Mouse (Mus musculus): ENCODE measurements at regions not wholly inside any gene's neighbourhood (a gene's known extent, or its start where the extent isn't known, plus 50 kb on each side); places are given as distances from the start of the nearest gene placed in this dataset.

DNA sequence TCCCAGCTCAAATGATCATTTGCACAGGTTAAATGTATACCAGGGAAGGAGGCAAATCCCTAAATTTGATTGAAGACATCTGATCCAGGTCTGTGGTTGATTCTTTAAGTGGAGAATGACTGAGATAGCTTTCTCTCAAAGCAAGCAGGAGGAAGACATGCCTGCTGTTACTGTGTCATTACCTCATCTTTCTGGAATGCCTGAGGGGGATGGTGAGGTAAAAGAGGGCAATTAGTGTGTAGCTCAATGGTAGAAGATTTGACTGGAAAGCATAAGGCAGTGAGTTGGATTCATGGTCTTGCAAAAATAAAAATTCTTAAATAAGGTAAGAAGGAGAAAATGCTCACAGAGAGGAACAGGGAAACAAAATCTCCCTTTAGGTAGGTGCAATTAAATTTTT is 144.9 kb downstream of the Fam84b start:
- Histone ChIP-seq H3K4me1 (ENCODE audit: control insufficient read depth, insufficient read depth, low read length) (no peaks in the 10 kb centered on the region; the same call in 1 of the 2 replicates), H3K27ac (ENCODE audit: control insufficient read depth, insufficient read depth, low read depth, low read length, poor library complexity) (no peak overlapping the region), H3K4me3 (replicated peaks; ENCODE audit: control insufficient read depth, low read depth, low read length) (no peak overlapping the region)
- TF ChIP-seq POLR2A (IDR thresholded peaks at IDR 0.05; ENCODE audit: borderline replicate concordance, control insufficient read depth, low read depth, low read length), result no peak
- TF ChIP-seq CTCF (IDR thresholded peaks at IDR 0.05; ENCODE audit: control insufficient read depth, insufficient read depth, low read length), result no peak

DNA sequence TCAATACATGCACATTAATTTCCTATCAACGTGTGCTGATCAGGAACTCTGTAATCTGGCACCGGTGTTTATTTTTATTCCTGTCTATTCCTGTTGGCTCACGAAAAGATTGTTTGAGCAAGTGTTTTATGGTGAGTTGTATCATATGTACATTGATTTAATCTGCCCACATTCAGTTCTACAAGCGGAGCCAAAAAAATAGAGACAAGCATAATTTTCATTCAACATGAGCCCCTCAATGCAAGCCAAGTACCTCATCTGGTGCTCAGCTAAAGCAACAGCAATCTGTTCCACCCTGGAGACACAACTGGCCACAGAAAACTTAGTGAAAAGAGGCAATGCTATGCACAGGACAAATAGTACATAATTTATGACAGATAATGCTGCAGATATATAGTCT is 147.6 kb downstream of the Fam84b start:
- no peak overlapping the region for H3K4me3 ChIP-seq (replicated peaks; ENCODE audit: control insufficient read depth, low read depth, low read length)
- no peaks in the 10 kb centered on the region; the same call in 1 of the 2 replicates for H3K4me1 ChIP-seq (ENCODE audit: control insufficient read depth, insufficient read depth, low read length)
- TF ChIP-seq POLR2A (IDR thresholded peaks at IDR 0.05; ENCODE audit: borderline replicate concordance, control insufficient read depth, low read depth, low read length) (no peak), CTCF (IDR thresholded peaks at IDR 0.05; ENCODE audit: control insufficient read depth, insufficient read depth, low read length) (no peak)
- H3K27ac ChIP-seq (ENCODE audit: control insufficient read depth, insufficient read depth, low read depth, low read length, poor library complexity), result no peak overlapping the region
- WGBS, result 79% methylated on average over 4 of the region's 4 CpGs

GRCm38 (mm10) chr15:60701273-60701672 is 152.3 kb downstream of the Fam84b start:
- Histone ChIP-seq H3K4me3 (replicated peaks; ENCODE audit: control insufficient read depth, low read depth, low read length) (no peak overlapping the region), H3K4me1 (ENCODE audit: control insufficient read depth, insufficient read depth, low read length) (no peaks in the 10 kb centered on the region), H3K27ac (ENCODE audit: control insufficient read depth, insufficient read depth, low read depth, low read length, poor library complexity) (no peak overlapping the region)
- no peak for TF ChIP-seq POLR2A (IDR thresholded peaks at IDR 0.05; ENCODE audit: borderline replicate concordance, control insufficient read depth, low read depth, low read length)
- no peak for TF ChIP-seq CTCF (IDR thresholded peaks at IDR 0.05; ENCODE audit: control insufficient read depth, insufficient read depth, low read length)

- no peaks in the 10 kb centered on the region for H3K4me1 ChIP-seq (ENCODE audit: control insufficient read depth, insufficient read depth, low read length)
- no peak overlapping the region for H3K4me3 ChIP-seq (replicated peaks; ENCODE audit: control insufficient read depth, low read depth, low read length)
- WGBS, result 75% methylated on average over 3 of the region's 3 CpGs
- TF ChIP-seq CTCF (IDR thresholded peaks at IDR 0.05; ENCODE audit: control insufficient read depth, insufficient read depth, low read length), result no peak
- no peak for TF ChIP-seq POLR2A (IDR thresholded peaks at IDR 0.05; ENCODE audit: borderline replicate concordance, control insufficient read depth, low read depth, low read length)
- H3K27ac ChIP-seq (ENCODE audit: control insufficient read depth, insufficient read depth, low read depth, low read length, poor library complexity), result no peak overlapping the region
Measured at GRCm38 (mm10) chr15:60694746-60695145, 158.8 kb downstream of the Fam84b start.

DNA sequence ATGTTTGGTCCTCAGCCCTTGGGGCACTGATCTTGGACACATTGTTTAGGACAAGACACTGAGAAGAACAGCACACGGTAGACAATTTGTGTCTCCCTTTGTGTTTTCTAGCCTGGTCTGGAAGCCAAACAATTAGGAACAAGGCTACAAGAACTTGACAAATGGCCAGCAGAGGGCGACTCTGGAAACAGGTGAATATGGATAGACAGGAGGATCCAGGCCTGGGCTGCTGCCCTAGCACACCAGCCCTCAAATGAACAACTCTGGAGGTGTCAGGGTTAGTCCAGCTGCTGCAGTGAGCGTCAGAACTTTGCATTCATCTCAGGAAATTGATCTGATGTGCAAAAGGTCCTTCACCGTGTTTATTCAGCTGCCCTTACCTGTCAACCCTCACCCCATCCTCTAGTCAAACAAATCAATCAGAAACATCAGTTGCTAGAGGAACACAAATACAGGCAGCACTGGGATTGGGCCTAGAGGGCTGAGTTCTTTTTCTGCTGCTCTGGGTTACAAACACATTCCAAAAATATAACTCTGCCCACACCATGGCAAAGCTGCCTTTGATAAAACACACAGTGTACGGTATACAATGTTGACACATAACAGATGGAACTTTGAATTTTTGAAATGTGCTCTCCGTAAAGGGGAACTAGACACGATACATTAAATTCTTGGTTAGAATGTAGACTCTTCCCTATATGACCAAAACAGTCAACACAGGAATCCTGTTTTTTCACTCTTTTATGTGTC is 159.7 kb downstream of the Fam84b start:
- no peak overlapping the region for H3K27ac ChIP-seq (ENCODE audit: control insufficient read depth, insufficient read depth, low read depth, low read length, poor library complexity)
- H3K4me1 ChIP-seq (ENCODE audit: control insufficient read depth, insufficient read depth, low read length), result no peaks in the 10 kb centered on the region
- WGBS, result 65% methylated on average over 7 of the region's 7 CpGs
- no peak overlapping the region for H3K4me3 ChIP-seq (replicated peaks; ENCODE audit: control insufficient read depth, low read depth, low read length)
- no peak for TF ChIP-seq CTCF (IDR thresholded peaks at IDR 0.05; ENCODE audit: control insufficient read depth, insufficient read depth, low read length)
- no peak for TF ChIP-seq POLR2A (IDR thresholded peaks at IDR 0.05; ENCODE audit: borderline replicate concordance, control insufficient read depth, low read depth, low read length)

DNA sequence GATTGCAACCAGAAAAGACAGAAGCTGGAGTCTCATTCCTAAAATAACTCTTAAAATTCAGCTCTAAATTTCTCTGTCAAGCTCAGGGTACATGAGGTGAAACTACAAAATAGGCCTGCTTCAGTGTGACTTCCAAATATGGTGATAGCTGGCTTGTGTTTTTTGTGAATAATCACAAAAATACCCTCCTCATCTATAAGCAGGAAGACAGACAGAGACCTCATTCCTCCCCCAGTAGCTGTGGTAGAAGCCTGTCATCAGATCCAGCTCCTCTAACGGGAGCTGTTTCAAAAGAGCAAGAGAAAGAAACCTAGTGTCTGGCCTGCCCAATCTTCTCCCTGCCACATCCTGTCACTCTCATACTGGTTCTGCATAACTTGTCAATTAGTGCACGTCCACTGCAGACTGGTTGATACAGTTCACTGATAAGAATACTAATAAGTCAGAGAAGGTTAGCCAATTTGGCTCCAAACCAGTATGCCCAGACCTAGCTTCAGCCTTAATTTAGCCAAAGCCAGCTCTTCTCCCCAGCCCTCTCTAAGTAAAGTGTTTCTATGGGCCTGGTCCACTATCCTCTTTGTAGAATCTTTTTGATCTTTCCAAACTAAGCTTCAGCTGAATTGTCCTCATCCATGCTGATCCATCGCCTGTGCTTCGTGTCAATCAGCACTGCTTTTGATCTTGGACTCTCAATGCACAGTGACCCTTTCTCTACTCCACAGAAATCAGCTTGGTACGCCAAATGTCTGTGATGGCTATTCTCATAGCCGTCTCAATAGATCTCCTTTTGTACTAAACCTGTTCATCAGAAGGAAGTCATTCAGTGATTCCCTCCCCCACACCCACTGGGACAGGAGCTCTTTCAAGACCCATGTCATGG is 160.6 kb downstream of the Fam84b start:
- WGBS, result 65% methylated on average over 6 of the region's 6 CpGs
- H3K27ac ChIP-seq (ENCODE audit: control insufficient read depth, insufficient read depth, low read depth, low read length, poor library complexity), result no peak overlapping the region
- TF ChIP-seq POLR2A (IDR thresholded peaks at IDR 0.05; ENCODE audit: borderline replicate concordance, control insufficient read depth, low read depth, low read length) (no peak), CTCF (IDR thresholded peaks at IDR 0.05; ENCODE audit: control insufficient read depth, insufficient read depth, low read length) (no peak)
- no peak overlapping the region for H3K4me3 ChIP-seq (replicated peaks; ENCODE audit: control insufficient read depth, low read depth, low read length)
- no peaks in the 10 kb centered on the region for H3K4me1 ChIP-seq (ENCODE audit: control insufficient read depth, insufficient read depth, low read length)

DNA sequence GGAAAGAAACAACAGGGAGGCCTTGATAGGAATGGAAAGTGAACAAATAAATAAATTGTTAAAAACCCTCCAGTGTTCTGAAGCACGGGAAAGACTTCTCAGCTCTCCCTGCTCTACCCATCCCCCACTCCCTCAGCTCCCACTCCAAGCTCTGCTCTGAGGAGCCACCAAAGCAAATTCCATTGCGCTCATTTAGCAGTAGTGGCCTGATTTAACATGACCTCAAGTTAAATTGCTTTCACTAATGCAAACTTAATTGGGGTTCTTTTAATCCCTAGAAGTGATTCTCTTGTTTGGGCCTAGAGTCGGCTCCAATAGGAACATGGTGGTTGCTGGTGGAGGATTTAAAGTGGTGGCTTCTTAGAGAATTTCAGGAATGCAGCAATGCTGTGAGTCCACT is 161.4 kb downstream of the Fam84b start:
- no peaks in the 10 kb centered on the region for H3K4me1 ChIP-seq (ENCODE audit: control insufficient read depth, insufficient read depth, low read length)
- TF ChIP-seq POLR2A (IDR thresholded peaks at IDR 0.05; ENCODE audit: borderline replicate concordance, control insufficient read depth, low read depth, low read length) (no peak), CTCF (IDR thresholded peaks at IDR 0.05; ENCODE audit: control insufficient read depth, insufficient read depth, low read length) (no peak)
- H3K27ac ChIP-seq (ENCODE audit: control insufficient read depth, insufficient read depth, low read depth, low read length, poor library complexity), result no peak overlapping the region
- H3K4me3 ChIP-seq (replicated peaks; ENCODE audit: control insufficient read depth, low read depth, low read length), result no peak overlapping the region
- 72% methylated on average over 3 of the region's 3 CpGs for WGBS

DNA sequence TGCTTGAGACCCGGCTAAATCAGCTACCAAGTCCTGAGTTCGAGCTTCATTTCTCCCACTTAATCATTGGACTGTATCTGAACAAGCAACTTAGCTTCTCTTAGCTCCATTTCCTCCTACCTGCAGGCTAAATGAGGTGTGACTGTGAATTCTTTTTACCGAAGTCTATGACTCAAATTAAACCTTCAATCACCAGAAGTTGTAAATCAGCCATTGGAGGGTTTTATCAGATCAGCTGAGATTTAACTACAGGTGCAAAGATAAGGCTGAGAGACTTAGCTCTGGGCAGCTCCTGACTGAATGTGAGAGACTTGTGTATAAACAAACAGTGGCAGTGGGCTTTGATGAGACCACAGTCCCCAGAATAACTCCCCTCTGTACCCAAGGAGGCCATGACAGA is 176.2 kb downstream of the Fam84b start:
- H3K4me1 ChIP-seq (ENCODE audit: control insufficient read depth, insufficient read depth, low read length), result no peaks in the 10 kb centered on the region
- H3K27ac ChIP-seq (ENCODE audit: control insufficient read depth, insufficient read depth, low read depth, low read length, poor library complexity), result no peak overlapping the region
- no peak for TF ChIP-seq POLR2A (IDR thresholded peaks at IDR 0.05; ENCODE audit: borderline replicate concordance, control insufficient read depth, low read depth, low read length)
- TF ChIP-seq CTCF (IDR thresholded peaks at IDR 0.05; ENCODE audit: control insufficient read depth, insufficient read depth, low read length), result no peak
- H3K4me3 ChIP-seq (replicated peaks; ENCODE audit: control insufficient read depth, low read depth, low read length), result no peak overlapping the region
- 68% methylated on average over 3 of the region's 3 CpGs for WGBS

Measured in bone marrow, adult 2 months (tissue).